Mouse (Mus musculus): ENCODE measurements around the gene Pik3c2g. TPM values are rescaled to one million over a fixed set of nuclear protein-coding genes. Genes with fewer than 3 reads are reported as not detected.
A peak's percentile ranks its signal among the peaks of the same experiment; 100 is the strongest.
"Not testable (repeated sequence)": the region's sequence is repeated elsewhere in the genome, so short reads cannot be mapped to it uniquely, and the experiment has no call there.

Pik3c2g gene
- total RNA-seq, 2 experiments from 2014 or later, result not detected

DNA sequence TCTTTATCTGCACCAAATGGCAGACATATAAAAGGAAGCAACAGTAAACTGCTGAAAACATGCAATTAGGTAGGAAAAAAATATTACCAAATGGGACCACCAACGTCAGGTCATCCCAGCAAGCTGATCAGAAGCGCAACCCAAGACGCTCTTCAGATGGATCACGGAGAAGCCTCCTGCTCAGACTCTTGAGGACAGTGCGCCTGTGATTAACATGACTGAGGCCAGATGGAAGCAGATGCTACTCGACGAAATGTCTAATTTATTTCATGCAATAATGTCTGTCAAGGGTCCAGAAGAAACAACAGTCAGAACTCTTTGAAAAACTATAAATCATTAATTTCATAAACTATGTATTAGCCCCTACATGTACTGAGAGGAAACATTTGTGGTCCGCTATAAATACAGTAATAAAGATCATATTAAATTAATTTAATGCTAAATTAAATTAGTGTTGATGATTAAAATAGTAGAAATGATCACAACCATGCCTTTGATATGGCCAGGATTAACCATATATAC is 312.7 kb downstream of the Pik3c2g start:
- intact Hi-C loops (cut with DNase I), result no loop called here
- DNase-seq, result no peak

DNA sequence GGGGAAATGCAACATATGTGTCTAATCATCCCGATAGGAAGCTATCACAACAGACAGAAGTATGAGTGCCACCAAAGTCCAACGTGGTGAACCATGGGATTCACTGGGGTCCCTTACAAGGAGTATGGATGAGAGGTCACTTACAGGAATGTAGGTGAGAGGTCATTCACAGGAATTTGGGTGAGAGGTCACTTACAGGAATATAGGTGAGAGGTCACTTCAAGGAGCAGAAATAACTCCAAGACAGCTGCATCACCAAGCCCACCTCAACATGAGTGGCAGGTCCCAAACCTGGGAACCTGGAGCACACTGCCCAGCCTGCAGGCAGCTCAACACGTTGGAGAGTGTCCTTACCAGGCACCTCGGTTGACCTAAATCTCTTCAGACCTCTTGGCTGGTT is 314.8 kb downstream of the Pik3c2g start:
- DNase-seq, result no peak
- intact Hi-C loops (cut with DNase I), result no loop called here

DNA sequence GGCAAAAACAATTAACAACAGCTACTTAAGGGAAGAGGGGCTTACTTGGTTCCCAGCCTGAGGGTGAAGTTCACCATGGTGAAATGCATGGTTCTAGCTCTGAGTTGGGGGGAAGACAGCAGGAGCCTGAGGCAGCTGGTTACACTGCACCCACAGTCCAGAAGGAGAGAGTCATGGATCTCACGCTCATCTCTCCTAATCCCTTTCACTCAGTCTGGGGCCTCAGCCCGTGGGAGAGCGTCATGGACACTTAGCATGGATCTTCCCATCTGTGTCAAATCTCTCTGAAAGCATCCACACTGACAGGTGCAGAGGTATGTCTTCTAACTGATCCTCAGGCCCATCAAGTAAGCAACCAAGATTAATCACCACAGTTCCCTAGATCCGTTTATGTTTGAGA is 320.1 kb downstream of the Pik3c2g start:
- no peak for DNase-seq
- intact Hi-C loops (cut with DNase I), result no loop called here

DNA sequence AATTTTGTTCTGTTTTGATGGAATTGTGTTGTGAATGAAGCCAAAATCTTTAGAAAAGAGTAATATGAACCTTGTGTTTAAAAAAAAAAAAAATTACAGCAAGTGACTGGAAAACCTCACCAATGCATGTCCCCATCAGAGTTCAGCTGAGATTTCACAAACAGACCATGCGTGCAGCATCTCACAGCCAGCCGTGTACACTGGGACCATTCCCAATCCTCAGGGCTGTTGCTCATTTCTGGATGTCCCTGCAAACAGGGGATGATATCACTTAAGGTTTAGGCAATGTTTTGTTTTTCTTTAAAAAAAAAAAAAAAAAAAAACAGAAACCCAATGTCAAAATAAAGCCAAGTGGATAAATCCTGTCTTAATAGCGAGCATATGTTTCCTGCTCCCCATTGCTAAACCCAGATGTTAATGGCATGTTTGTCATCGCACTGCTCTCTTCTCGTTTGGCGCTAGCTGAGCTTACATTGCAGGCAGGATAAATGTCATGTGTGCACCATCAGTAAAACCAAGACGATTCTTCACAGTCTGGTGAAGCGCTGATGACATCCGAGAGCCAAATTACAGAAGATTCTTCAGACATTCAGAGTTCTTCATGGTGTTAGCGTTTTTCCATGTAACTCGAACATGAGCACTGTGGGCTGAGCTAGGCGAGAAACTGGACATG is 322.1 kb downstream of the Pik3c2g start:
- intact Hi-C loops (cut with DNase I), result no loop called here
- DNase-seq, result peak in 1 of 2 experiments; percentile 55

DNA sequence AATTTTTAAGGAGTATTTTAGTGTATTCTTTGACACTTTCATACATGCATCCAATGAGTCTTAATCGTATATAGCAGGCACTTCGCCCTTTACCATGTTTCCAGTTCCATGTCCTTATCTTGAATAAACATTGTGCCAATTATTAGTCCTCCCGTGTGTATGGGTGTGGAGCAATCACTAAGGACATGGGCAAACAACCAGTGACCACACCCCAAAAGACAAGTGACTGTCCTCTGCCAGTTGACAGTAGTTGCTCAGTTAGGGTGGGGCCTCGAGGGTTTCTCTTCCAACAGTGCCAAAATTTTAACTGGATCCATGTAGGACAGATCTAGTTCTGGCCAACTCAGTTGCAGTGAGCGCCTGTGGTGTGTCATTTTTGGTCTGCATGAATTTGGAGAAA is 341.7 kb downstream of the Pik3c2g start:
- no peak for DNase-seq
- intact Hi-C loops (cut with DNase I), result no loop called here

DNA sequence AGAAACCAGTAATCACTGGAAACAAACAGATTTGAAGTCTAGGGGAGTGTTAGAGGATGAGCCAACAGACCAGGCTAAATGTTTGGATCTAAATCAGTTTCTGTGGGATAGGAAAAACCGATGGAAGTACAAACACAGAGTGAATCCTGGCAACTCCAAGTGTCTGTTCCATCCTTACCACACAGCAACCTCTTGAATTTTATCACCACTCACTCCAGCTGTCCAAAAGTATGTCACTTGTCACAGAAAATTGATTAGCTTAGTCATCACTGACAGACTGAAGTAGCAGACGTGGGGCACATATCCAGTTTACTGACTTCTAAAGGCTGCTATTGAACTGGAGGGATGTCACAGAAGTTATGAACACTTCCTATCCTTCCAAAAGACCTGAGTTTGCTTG is 347.8 kb downstream of the Pik3c2g start:
- intact Hi-C loops (cut with DNase I), result no loop called here
- no peak for DNase-seq

DNA sequence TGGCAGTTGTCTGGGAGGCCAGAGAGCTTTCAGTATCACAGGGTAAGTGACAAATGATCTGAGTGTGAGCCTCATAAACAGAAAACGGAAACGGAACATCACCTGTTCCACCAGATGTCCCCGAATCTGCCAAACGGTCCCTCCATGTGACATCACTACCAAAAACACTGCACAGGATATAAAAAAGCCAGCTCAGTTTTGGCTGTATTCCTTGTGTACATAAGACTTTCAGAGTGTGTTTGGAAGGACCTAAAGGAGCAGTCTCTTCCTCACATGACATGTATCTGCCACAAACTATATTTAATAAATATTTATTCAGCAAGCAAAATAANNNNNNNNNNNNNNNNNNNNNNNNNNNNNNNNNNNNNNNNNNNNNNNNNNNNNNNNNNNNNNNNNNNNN is 350.6 kb downstream of the Pik3c2g start:
- intact Hi-C loops (cut with DNase I); DNase-seq: not testable (repeated sequence)

DNA sequence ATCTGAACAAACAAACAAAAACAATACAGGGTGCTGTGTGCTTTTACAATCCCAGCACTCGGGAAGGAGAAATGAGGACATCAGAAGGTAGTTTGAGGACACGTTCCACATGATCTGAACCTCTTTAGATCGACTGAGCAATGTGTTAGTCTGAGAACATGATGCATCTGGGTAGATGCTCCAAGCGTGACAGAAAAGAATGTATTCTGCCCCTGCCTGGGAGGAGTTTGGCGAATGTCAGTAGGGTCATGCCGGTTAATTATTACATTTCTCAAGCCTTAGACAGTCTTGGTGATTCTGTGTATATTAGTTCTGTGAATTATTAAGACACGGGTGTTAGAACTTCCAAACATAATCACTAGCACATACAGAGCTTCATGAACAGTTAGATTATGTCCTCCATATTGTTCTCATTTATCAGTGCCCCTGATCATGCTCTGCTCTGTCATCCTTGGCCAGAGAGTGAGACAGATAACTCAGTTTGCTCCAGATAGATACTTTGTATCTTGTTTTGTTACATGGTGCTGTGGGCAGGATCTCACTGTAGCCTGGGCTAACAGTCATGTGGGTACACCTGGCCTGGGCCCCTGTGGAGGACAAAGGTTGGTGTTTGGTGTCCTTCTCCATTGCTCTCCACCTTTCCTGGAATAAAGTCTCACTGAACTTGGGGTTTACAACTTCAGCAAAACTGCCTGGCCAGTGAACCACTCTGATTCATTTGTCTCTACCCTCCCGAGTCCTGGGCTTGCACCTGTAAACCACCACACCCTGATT is 360.3 kb downstream of the Pik3c2g start:
- intact Hi-C loops (cut with DNase I), result no loop called here
- no peak for DNase-seq

DNA sequence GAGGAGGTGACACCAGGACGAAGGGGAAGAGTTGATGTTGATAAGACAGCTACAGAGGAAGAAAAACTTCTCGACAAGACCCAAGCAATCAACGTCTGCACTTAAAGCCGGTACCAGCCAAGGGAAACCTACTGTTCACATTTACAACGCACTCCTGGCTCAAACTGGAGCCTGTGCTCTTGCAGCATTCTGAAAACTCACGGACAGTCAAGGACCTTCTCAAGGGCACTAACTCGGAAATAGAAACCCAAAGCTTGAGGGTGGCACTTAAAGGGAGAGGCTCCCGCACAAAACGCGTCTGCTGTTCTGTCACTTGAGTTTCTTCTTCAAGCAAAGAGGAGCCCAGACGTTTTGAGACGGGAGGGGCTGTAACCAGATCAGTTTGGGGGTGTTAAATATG is 366.6 kb downstream of the Pik3c2g start:
- no peak for DNase-seq
- intact Hi-C loops (cut with DNase I), result no loop called here

DNA sequence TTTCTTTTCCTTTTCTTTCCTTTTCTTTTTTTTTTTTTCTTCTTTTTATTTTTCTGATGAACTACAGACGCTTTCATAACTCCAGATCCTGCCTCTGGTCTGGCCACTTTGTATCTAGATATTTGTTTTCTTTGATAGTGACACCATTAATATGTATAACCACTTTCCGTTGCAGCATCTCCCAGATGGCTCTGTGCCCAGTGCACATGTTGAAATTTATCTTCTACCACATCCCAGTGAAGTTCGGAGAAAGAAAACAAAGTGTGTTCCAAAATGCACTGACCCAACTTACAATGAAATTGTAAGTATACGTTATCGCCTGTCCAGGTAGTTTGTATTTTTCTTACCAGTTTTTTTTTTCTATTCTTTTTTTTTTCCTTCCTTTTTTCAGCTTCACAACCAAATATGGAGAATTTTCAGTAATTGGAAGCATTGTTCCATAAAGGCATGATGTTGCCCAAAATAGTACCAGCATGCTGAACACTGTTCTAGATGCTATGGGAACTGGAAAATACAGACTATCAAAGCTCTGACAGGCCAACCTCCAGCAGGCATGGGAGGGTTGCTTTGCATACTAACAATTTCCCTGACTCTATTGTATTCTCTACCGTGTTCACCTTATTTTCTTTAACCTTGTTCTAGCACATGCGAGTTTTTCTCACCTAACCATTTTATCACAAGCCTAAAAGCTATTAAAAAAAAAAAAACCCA is 370.7 kb downstream of the Pik3c2g start:
- intact Hi-C loops (cut with DNase I), result no loop called here

DNA sequence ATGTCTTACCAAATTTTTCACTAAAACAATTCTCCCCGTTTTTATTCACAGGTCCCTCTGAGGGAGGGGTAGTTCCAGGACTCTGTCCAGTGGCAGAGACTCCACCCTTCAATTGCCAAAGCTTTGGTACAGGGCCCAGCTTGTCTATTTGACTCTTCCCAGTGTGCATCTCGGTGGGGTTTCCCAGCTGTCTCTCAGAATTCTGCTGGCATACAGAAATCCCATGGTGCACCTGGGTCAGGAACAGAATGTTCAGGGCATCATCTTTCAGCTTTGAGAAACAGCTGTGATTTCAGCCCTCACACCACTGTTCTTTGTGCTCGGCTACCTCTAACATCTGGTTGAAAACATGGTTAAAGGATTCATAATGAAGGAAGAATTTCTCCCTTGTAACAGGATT is 376.8 kb downstream of the Pik3c2g start:
- peak; percentile 16 to 58 for DNase-seq
- intact Hi-C loops (cut with DNase I), result no loop called here

More for the DNA sequence above, 370.7 kb downstream of the Pik3c2g start:
- DNase-seq, result no peak

DNA sequence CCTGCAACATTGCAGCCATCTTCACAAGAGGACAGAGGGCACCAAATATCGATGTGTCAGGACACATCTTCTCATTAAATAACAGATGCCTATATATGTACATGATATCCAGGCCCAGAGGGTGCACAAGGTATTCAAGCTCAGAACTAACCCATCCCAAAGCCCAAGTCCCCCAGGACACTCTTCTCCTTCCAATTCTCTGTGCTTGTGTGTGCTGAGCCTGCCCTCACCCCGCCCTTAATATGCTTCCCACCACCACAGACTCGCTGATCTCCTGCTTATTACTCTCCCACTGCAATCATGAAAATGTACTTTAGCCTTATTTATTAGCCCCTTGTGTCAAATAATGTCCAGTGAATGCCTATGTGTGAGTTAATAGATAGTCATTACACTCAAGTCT is 377.9 kb downstream of the Pik3c2g start:
- no peak for DNase-seq
- intact Hi-C loops (cut with DNase I), result no loop called here

DNA sequence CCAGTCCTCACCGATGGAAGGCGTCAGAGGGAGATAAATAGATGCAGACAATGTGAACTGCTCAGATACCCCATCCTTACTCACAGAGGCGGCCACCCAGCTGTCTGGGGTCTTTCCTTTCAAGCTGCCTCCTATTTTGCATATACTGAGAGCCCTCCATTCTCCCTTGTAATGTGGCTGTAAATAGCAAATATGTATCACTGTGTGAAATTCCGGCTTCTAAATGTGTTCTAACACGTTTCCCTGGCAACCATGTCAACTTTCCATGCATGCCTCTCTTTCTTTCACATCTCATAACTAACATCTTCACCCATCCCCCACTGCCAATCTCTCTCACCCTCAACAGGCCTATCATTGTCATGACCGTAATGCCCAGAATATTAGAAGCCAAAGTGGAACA is 379.7 kb downstream of the Pik3c2g start:
- intact Hi-C loops (cut with DNase I), result no loop called here
- DNase-seq, result no peak

DNA sequence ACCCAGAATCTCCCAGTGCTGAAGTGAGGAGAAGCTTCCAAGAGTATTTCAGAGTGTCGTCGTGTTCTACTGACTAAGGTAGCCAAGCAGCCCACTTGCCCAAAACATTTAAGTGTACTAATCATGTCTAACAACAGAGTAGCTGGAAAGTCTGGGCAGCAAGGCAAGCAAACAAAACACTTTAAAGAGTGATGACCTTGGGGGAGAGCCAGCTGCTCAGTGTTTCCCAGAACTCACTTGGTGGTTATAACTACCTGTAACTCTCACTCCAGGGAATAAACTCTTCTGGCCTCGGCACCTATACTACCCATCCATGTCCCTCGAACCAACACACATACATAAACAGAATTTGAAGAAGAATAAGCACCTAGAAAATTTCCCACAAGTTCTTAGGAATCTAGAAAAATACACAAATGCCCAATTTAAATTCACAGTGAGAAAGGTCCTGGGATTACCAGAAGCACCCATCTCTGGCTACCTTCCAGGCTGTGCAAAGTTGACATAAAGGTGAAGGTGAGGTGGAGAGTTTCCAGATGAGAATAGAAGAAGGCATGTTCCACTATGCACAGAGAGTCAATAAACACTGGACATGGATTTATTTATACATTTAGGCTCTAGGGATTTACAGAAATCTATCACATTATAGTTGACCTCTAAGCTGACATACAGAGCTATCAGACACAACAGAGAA is 384.7 kb downstream of the Pik3c2g start:
- DNase-seq, result no peak
- intact Hi-C loops (cut with DNase I), result no loop called here

DNA sequence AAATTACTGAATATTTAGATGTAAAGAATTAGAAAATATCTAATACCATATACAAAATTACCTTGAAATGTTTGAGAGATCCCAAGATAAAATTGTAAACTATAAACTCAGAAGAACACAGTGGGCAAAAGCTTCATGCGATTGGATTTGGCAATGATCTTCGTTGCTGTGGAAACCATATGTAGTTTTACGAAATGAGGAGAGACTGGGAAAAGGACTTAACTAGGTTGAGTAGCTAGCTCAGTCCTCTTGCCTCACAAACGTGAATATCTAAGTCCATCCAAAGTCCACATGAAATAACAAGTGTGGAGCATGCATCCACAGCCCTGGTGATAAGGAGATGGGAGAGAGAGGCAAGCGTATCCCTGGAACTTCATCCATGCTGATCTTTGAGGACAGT is 387.6 kb downstream of the Pik3c2g start:
- intact Hi-C loops (cut with DNase I), result no loop called here
- DNase-seq, result no peak

DNA sequence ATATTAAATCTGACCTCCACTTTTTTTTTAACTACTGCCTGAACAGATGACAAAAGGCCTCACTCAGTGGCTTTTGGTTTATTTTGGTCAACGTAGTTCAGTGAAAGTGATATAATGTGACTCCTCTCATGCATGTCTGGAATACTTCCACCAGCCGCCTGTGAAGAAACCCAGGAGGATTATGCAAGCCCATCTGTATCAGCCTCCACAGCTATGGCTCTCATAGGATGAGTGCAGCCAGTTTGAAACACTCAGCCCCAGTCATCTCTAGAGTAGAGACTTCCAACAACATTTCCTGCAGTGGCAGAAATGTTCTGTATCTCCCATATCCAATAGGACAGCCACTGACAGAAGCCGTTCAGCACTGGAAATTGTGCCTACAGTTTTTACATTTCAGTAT is 391.1 kb downstream of the Pik3c2g start:
- intact Hi-C loops (cut with DNase I), result no loop called here
- DNase-seq, result no peak

DNA sequence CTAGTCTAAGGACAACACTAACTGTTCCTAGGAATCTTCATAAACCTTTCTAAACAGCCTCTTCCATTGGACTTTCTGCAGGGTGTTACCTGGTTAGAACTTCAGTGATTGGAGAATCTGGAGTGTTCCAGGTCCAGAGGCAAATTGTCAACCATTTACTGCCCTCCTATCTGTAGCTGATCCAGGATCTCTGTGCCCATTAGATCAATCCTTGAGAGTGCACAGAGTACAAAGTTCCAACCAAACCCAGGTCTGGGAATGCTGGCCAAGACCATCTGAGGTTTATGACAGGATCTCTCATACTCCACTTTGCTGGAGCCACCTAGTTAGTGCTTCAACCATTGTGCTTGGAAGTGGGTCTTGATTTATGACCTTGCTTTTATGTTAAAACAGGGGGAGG is 394.0 kb downstream of the Pik3c2g start:
- no peak for DNase-seq
- intact Hi-C loops (cut with DNase I), result no loop called here

DNA sequence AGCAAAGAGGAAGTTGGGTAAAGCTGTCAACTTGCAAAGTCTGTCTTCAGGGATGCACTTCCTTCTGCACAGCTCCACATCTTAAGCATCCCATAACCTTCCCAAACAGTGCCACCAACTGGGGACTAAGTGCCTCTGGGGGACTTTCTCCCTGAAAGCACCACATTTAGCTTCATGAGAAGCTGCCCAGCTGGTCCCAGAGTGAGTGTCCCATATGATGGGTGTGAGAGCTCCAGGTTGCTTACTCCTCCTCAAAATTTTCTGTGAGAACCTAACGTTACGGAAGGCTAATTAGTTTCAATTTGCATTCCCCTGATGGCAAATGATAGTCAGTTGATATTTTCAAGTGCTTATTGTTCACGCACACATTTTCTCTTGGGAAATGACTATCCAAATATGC is 397.0 kb downstream of the Pik3c2g start:
- intact Hi-C loops (cut with DNase I), result no loop called here
- DNase-seq, result no peak

DNA sequence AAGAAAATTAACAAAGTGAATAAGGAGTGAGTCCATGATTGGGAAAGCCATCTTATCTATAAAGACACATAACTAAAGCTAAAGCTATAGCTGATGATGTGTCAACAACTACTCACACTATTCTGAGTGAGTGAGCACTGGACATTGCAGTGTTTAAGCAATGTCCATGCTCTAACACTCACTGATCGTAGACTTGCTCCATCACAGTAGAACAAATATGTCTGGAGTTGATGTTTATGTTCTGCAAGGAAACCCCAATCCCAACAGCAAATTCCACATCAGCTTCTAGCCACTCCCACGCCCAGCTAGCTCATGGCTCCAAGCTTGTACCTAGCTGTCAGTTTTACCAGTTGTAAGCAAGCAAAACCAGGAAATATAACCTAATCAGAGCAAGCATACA is 399.5 kb downstream of the Pik3c2g start:
- no peak for DNase-seq
- intact Hi-C loops (cut with DNase I), result no loop called here

DNA sequence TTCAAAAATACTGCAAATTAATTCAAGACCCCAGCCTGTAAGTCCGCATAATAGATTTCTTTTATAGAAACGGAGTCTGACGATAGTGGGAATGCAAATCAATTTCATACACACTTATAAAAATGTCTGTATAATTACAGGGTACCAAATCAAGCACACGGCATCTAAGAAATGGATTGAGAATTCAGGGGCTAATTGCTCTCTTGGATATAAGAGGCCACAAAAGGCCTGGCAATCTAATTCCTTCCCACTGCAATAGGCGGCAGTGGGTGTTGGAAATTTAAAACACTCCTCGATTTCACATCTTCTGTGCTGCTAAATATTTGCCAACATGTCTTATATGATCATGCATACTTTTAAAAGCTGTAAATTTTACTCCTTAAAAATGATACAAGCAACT is 402.1 kb downstream of the Pik3c2g start:
- intact Hi-C loops (cut with DNase I), result no loop called here
- DNase-seq, result no peak

DNA sequence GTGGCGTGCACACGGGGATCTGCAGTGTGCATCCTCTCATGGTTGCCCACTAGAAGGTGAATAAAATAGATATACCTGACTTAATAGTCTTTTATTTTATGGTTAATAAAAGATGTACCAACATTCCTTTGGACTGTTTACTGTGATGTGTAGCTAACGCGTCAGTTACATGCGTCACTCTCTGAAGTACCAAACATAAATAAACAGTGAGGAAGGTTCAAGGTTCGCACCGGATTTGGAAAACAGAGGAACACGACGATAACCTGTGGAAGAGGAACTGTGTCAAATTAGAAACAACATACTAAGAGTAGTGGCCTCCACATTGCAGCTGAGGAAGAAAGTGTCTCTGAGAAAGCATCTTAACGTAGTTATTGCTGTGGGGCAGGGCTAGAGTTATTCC is 402.6 kb downstream of the Pik3c2g start:
- DNase-seq, result no peak

More for the DNA sequence above, 402.6 kb downstream of the Pik3c2g start:
- intact Hi-C loops (cut with DNase I), result no loop called here
